Mouse (Mus musculus) monocyte, adult 59 days (primary cell): Measurements from ENCODE around the gene Med21. TPM values are rescaled to one million over a fixed set of nuclear protein-coding genes. Genes with fewer than 3 reads are reported as not detected.

Experiments used
- total RNA-seq, 2 experiments: library from RNA; stranded (reverse); gene quantifications; one replicate each; pipeline ENCODE4 v1.2.4; 2023

Med21 gene
- total RNA-seq = 10 to 100 TPM; 35.0 to 42.3 TPM

GRCm38 (mm10) chr6:146642276-146643183, at the start of gene Med21, which contains the start of gene Tm7sf3:
Med21 (plus strand) TSS chr6:146642547.
Tm7sf3 (minus strand) TSS chr6:146642824.

Other genes starting within 250 kb of the Med21 start
- gene Itpr2, start 140.3 kb upstream of the Med21 start, total RNA-seq = 10 to 100 TPM; 59.0 to 74.0 TPM
- 10 to 100 TPM; 94.0 to 98.8 TPM for gene Fgfr1op2, start 65.3 kb upstream of the Med21 start, total RNA-seq
- gene Ints13, start 64.7 kb upstream of the Med21 start, total RNA-seq = 10 to 100 TPM; 32.9 to 39.0 TPM
- gene Tm7sf3, start 277 bp downstream of the Med21 start, total RNA-seq = 10 to 100 TPM; 20.4 to 21.3 TPM
- 10 to 100 TPM in 1 of 2 experiments, 1 to 10 TPM in 1; 7.3 to 10.5 TPM for gene Stk38l, start 82.4 kb downstream of the Med21 start, total RNA-seq
- not detected for gene Arntl2, start 153.5 kb downstream of the Med21 start, total RNA-seq
- not detected for gene Smco2, start 207.6 kb downstream of the Med21 start, total RNA-seq
- 10 to 100 TPM in 1 of 2 experiments, 1 to 10 TPM in 1; 9.4 to 11.0 TPM for gene Ppfibp1, start 245.9 kb downstream of the Med21 start, total RNA-seq